Mouse (Mus musculus): ENCODE data around the gene Ext2. TPM values are rescaled to one million over a fixed set of nuclear protein-coding genes. Genes with fewer than 3 reads are reported as not detected.

Gene Ext2
- polyA plus RNA-seq, 1 experiment from 2014 or later = 29.6 TPM

DNA sequence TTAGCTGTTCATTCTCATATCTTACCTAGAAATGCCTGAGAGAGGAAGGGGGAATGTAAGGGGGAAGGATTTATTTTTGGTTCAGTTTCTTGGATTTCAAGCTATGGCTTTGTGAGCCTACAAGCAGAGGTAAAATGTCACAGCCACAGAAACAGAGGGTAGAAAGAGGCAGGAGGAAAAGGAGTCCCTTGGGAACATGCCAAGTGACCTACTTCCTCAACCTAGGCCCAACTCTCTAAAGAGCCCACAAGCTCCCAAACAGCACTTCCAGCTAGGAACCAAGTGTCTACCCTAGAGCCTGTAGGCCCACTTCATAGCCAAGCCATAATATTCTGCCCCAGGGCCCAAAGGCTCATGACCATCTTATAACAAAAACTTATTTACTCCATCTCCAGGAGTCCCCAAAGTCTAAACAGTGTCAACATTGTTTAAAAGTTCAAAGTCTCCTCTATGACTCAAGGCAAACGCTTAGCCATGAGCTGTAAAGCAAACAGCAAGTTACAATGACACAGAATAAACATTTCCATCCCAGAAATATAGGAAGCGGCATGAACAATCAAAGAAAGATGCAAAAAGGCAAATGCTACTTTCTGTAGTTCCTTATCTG is 99.1 kb downstream of the Ext2 start:
- Histone ChIP-seq H3K9me3 (replicated peaks) (no peaks in the 10 kb centered on the region), H3K27me3 (no peaks in the 10 kb centered on the region), H3K4me1 (replicated peaks) (no peaks in the 10 kb centered on the region), H3K4me3 (replicated peaks) (no peak overlapping the region), H3K27ac (no peak overlapping the region), H3K4me2 (no peak overlapping the region), H3K36me3 (0 out of 2 replicates have a peak, but pooled peaks cover 3% of the 10 kb centered on the region), H3K9ac (no peak overlapping the region)
- no peak for ATAC-seq (ENCODE audit: low read depth)
- 70% methylated on average over 2 of the region's 2 CpGs for WGBS (ENCODE audit: insufficient replicate concordance)
- DNase-seq = no peak

DNA sequence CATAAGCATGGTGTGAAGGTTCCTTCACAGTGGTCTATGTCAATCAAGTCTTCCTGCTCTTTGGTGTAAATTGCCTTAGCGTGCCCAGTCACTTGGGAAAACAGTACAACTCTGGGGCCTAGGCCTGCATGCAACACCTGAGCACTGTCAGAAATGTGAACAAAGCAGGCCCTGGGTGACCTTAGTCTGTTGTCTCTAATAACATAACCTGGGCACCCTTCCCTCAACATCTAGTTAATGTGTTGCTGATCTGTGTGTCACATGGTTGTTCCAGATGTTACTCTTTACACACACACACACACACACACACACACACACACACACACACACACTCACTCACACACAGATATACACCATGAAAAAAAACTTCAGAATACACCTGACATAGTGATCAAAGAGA is 101.4 kb downstream of the Ext2 start:
- H3K4me2 ChIP-seq = no peak overlapping the region
- no peak for DNase-seq
- H3K27ac ChIP-seq = no peak overlapping the region
- 0 out of 2 replicates have a peak, but pooled peaks cover 3% of the 10 kb centered on the region for H3K36me3 ChIP-seq
- ATAC-seq (ENCODE audit: low read depth) = no peak
- no peak overlapping the region for H3K4me3 ChIP-seq (replicated peaks)
- 81% methylated on average over 1 of the region's 1 CpGs for WGBS (ENCODE audit: insufficient replicate concordance)
- H3K9ac ChIP-seq = no peak overlapping the region
- H3K27me3 ChIP-seq = no peaks in the 10 kb centered on the region
- no peaks in the 10 kb centered on the region for H3K9me3 ChIP-seq (replicated peaks)
- no peaks in the 10 kb centered on the region; the same call in 1 of the 2 replicates for H3K4me1 ChIP-seq (replicated peaks)

DNA sequence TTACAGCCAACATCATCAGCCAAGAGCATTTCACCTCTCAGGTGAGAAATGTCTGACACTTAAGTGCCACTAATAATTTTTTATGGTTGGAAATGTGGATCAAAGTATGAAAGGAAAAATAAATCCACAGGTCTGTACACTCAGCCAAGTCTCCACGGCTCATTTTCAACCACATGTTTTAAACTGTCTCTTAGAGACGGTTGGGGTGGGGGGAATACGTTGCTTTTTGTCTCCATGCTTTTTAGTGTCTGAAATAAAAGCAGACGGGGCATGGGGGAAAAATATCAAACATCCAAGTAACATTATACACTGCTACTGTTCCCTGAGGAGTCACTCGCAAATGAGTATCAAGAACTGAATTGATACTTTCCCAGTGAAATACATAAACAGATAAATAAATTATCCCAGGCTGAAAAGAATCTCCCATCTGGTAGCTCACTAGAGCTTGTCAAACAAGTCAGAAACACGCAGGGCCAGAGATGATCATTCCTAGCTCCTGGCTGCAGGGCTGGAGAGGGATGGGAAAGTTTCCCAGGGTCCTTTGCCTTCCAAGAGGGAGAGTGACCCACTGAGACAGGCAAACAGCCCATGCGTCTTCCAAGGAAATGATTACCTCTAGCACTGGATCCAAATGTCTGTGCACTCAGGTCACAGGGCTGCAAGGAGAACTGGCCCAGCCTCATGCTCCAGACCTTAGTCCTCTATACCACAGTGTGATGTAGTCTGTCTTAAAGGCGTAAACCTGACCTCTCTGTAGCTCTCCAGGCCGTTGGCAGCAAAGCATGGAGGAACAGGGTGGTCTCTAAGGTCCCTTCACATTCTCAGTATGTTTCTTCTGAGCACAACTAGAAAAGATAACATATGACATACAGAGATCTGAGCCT is 102.3 kb downstream of the Ext2 start:
- no peaks in the 10 kb centered on the region for H3K9me3 ChIP-seq (replicated peaks)
- 74% methylated on average over 9 of the region's 9 CpGs for WGBS (ENCODE audit: insufficient replicate concordance)
- ATAC-seq (ENCODE audit: low read depth) (no peak), DNase-seq (no peak)
- no peak overlapping the region for H3K27ac ChIP-seq
- no peaks in the 10 kb centered on the region for H3K27me3 ChIP-seq
- no peak overlapping the region for H3K4me3 ChIP-seq (replicated peaks)
- H3K4me1 ChIP-seq (replicated peaks) = no peaks in the 10 kb centered on the region; the same call in 1 of the 2 replicates
- H3K36me3 ChIP-seq = peaks cover 1% of the 10 kb centered on the region; the same call in 1 of the 2 replicates
- H3K9ac ChIP-seq = no peak overlapping the region
- H3K4me2 ChIP-seq = no peak overlapping the region

DNA sequence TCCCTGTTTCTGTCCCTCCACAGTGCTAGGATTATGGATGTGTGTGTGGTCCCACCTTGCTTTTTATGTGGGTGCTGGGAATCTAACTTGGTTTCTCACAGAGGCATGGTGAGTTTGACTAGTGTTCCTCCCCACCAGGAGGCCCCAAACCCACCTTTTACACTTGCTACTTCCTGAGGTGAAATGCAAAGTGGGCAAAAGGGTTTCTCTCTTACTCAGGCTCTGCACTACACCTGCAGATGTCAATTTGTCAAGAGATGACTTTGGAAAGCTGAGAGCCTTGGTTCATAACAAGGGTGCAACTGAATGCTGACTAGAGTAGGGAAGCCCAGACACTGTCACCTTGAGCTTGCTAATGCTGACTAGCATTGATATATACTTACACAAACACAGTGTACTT is 109.1 kb downstream of the Ext2 start:
- DNase-seq (no peak), ATAC-seq (ENCODE audit: low read depth) (no peak)
- Histone ChIP-seq H3K9ac (no peak overlapping the region), H3K36me3 (peaks cover 6% of the 10 kb centered on the region; the same call in 1 of the 2 replicates), H3K4me1 (replicated peaks) (no peaks in the 10 kb centered on the region; the same call in 1 of the 2 replicates), H3K27me3 (no peaks in the 10 kb centered on the region), H3K4me3 (replicated peaks) (no peak overlapping the region), H3K27ac (no peak overlapping the region), H3K9me3 (replicated peaks) (no peaks in the 10 kb centered on the region), H3K4me2 (no peak overlapping the region)

DNA sequence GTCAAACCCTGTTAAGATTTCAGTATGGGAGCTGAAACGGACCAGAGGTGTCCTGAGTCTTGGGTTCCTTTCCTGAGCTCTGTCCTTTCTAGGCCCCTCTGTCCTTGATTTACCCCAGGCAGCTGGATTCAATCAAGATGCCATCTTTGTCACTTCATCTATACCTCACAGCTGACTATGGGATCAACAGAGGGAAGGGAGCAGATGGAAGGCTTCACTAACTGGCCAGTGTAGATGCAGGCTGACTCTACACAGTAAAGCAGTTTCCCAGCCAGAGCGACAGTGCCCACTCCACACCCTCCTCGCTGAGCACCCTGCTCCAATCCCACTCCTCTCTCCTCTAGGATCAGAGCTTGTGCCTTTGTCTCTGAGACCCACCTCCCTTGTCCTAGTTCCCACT is 110.9 kb downstream of the Ext2 start:
- WGBS (ENCODE audit: insufficient replicate concordance) = 69% methylated on average over 3 of the region's 3 CpGs
- Histone ChIP-seq H3K9me3 (replicated peaks) (no peaks in the 10 kb centered on the region), H3K4me3 (replicated peaks) (no peak overlapping the region), H3K27ac (no peak overlapping the region), H3K36me3 (peaks cover 9% of the 10 kb centered on the region), H3K9ac (no peak overlapping the region), H3K27me3 (no peaks in the 10 kb centered on the region), H3K4me1 (replicated peaks) (no peaks in the 10 kb centered on the region; the same call in 1 of the 2 replicates), H3K4me2 (no peak overlapping the region)
- DNase-seq (no peak), ATAC-seq (ENCODE audit: low read depth) (no peak)

DNA sequence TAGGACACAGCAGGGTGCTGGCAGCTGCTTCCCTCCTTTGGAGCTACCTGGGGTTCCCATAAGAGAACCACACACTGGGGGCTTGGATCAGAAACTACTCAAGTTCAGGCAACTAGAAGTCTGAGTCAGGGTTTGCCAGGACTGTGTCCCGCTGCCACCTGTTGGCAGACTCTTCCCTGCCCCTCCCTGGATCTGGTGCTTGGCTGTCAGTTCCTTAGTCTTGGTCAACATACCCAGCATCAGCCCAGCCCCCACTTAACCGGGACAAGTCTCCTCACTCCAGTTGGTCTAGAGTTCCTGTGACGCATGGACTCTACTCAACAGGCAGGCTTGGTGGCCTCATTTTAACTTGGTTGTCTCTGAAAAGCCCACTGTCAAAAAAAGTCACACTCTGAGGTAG is 112.7 kb downstream of the Ext2 start:
- Histone ChIP-seq H3K4me3 (replicated peaks) (no peak overlapping the region), H3K27ac (no peak overlapping the region), H3K4me1 (replicated peaks) (no peaks in the 10 kb centered on the region), H3K27me3 (no peaks in the 10 kb centered on the region), H3K4me2 (no peak overlapping the region), H3K36me3 (peaks cover 6% of the 10 kb centered on the region), H3K9ac (no peak overlapping the region), H3K9me3 (replicated peaks) (no peaks in the 10 kb centered on the region)
- WGBS (ENCODE audit: insufficient replicate concordance) = 75% methylated on average over 3 of the region's 3 CpGs
- DNase-seq (no peak), ATAC-seq (ENCODE audit: low read depth) (no peak)

DNA sequence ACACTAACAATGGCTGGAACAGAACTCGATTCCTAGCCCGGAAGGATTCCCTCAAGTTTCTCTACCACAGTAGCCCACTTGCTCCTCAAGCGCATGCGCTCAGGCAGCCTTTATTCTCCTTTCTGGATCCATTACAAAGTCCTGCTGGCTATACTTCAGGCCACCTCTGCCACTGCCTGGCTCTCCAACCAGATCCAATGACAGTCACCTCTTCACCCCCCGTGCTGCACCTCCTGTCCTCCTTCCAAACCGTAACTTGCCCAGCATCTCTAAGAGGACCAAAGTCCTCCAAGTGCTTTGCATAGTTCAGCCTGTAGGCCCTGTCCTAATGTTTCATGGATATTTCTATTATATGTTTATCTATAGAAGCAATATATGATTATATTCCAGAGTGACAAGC is 113.1 kb downstream of the Ext2 start:
- Histone ChIP-seq H3K9ac (no peak overlapping the region), H3K36me3 (peaks cover 4% of the 10 kb centered on the region; the same call in 1 of the 2 replicates), H3K4me1 (replicated peaks) (no peaks in the 10 kb centered on the region), H3K4me3 (replicated peaks) (no peak overlapping the region), H3K4me2 (no peak overlapping the region), H3K9me3 (replicated peaks) (no peaks in the 10 kb centered on the region), H3K27me3 (no peaks in the 10 kb centered on the region), H3K27ac (no peak overlapping the region)
- no peak for ATAC-seq (ENCODE audit: low read depth)
- WGBS (ENCODE audit: insufficient replicate concordance) = 81% methylated on average over 6 of the region's 6 CpGs
- DNase-seq = no peak

DNA sequence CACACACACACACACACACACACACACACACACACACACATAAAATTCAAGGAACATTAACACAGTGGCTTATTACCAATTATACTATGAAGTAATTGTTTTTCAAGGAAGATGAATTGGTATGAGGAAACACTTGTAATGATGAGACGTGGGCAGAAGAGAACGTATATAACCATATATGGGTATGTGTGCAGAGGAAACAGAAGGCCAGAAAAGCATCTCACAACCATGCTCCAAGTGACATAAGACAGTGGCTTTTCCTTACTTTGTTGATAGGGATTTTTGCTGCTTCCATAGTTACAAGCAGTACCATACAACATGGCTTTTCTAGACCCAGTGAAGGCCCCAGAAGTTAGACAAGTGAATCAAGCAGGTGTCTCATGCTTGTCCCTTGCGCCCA is 115.5 kb downstream of the Ext2 start:
- Histone ChIP-seq H3K27me3 (no peaks in the 10 kb centered on the region), H3K4me1 (replicated peaks) (no peaks in the 10 kb centered on the region), H3K4me2 (no peak overlapping the region), H3K9ac (no peak overlapping the region), H3K4me3 (replicated peaks) (no peak overlapping the region), H3K9me3 (replicated peaks) (no peaks in the 10 kb centered on the region), H3K27ac (no peak overlapping the region), H3K36me3 (peaks cover 14% of the 10 kb centered on the region)
- DNase-seq (no peak), ATAC-seq (ENCODE audit: low read depth) (no peak)
- 78% methylated on average over 3 of the region's 3 CpGs for WGBS (ENCODE audit: insufficient replicate concordance)

DNA sequence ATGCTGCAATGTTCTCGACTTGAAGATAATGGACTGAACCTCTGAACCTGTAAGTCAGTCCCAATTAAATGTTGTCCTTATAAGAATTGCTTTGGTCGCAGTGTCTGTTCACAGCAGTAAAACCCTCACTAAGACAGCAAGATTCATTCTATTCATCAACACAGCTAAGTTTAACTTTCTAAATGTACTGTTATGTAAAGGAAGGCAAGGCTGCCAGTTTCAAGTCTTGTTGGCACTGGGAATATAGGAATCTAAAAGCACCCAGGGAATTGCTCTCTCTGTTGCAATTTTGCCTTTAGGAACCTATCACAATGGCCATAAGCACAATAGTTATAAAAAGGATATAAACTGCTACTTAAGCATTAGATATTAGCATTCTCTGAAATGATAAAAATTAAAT is 116.0 kb downstream of the Ext2 start:
- Histone ChIP-seq H3K27ac (no peak overlapping the region), H3K9ac (no peak overlapping the region), H3K9me3 (replicated peaks) (no peaks in the 10 kb centered on the region), H3K36me3 (peaks cover 14% of the 10 kb centered on the region), H3K4me3 (replicated peaks) (no peak overlapping the region), H3K4me2 (no peak overlapping the region), H3K4me1 (replicated peaks) (no peaks in the 10 kb centered on the region), H3K27me3 (no peaks in the 10 kb centered on the region)
- WGBS (ENCODE audit: insufficient replicate concordance) = 75% methylated on average over 2 of the region's 2 CpGs
- ATAC-seq (ENCODE audit: low read depth) (no peak), DNase-seq (no peak)

DNA sequence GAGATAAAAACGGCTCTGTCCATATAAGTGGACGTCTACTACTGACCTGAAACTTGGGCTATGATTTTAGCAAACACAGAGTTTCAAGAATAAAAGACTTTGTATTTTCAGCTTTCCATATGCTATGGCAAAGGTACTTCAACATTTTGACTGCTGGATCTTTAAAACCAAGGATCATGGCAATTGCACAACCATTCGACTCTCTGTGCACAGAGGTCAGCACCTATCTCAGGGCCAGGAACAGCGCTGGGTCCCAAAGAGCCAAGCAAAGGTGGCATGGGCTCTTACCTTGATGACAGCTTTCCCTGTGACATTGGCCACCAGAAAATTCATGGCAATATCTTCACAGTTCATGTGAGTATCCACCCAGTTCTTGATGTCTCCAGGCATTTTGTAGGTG is 118.2 kb downstream of the Ext2 start:
- DNase-seq (no peak), ATAC-seq (ENCODE audit: low read depth) (no peak)
- Histone ChIP-seq H3K9me3 (replicated peaks) (no peaks in the 10 kb centered on the region), H3K4me2 (no peak overlapping the region), H3K9ac (no peak overlapping the region), H3K27ac (no peak overlapping the region), H3K27me3 (no peaks in the 10 kb centered on the region), H3K4me1 (replicated peaks) (no peaks in the 10 kb centered on the region), H3K4me3 (replicated peaks) (no peak overlapping the region), H3K36me3 (peaks cover 14% of the 10 kb centered on the region)
- WGBS (ENCODE audit: insufficient replicate concordance) = 66% methylated on average over 4 of the region's 4 CpGs

DNA sequence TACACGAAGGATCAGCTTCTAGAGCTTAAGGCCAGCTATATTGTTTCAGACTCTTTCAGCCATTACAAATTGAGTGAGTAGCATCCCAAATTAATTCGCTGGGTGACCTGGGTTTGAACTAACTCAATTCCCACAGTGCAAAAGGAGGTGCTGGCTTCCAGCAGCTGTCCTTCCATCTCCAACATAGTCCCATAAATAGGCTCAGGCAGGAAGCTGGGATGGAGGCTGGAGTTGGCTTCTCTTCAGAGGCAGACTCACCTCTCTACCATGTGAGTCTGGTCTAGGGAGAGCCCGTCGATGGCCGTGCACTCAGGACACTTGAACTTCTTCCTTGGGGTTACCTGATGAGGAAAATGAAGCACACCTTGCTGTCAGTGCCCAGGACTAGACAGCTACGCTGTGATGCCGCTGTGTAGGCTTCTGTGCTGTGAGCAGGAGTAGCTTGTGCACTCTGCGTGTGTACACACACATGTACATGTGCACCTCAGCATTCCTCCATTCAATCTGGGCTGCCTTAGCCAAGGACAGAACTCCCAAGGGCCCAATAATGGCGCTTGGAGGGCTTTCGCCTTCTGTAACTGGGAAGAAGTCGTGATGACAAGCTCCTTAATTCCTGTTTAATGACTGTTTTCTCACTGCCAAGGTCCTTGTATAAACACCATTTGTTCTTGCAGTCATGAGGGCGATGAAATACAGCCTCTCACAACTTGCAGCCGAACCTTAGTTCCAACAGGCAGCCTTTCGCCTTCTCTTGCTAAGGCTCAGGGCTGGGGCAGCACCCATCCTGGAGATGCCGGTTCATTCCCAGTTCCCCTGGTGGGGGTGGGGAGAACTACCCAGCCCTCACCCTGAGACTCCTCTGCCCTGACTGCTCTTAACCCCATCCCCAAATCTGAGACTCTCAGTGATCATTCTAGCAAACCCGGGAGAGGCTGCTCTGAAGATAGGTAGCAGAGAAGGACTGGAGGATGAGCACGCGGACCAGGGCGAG is 119.1 kb downstream of the Ext2 start:
- DNase-seq = no peak
- no peak overlapping the region for H3K9ac ChIP-seq
- H3K27ac ChIP-seq = no peak overlapping the region
- WGBS (ENCODE audit: insufficient replicate concordance) = 79% methylated on average over 19 of the region's 19 CpGs
- H3K4me3 ChIP-seq (replicated peaks) = no peak overlapping the region
- no peak for ATAC-seq (ENCODE audit: low read depth)
- no peaks in the 10 kb centered on the region for H3K27me3 ChIP-seq
- H3K36me3 ChIP-seq = peaks cover 14% of the 10 kb centered on the region
- H3K4me1 ChIP-seq (replicated peaks) = no peaks in the 10 kb centered on the region
- H3K9me3 ChIP-seq (replicated peaks) = no peaks in the 10 kb centered on the region
- no peak overlapping the region for H3K4me2 ChIP-seq
